Mouse (Mus musculus): Measurements from ENCODE around the gene Baat.
A peak's percentile ranks its signal among the peaks of the same experiment; 100 is the strongest.
"Not testable (repeated sequence)": the region's sequence is repeated elsewhere in the genome, so short reads cannot be mapped to it uniquely, and the experiment has no call there.

The Baat gene

GRCm38 (mm10) chr4:49480896-49481295 is 25.5 kb downstream of the Baat start:
- no peak for DNase-seq

- peak; percentile 32 to 56 for DNase-seq
Observed at GRCm38 (mm10) chr4:49480104-49480760, 26.1 kb downstream of the Baat start.

- not testable (repeated sequence) for DNase-seq
Observed at GRCm38 (mm10) chr4:49479035-49479434, 27.3 kb downstream of the Baat start.

DNA sequence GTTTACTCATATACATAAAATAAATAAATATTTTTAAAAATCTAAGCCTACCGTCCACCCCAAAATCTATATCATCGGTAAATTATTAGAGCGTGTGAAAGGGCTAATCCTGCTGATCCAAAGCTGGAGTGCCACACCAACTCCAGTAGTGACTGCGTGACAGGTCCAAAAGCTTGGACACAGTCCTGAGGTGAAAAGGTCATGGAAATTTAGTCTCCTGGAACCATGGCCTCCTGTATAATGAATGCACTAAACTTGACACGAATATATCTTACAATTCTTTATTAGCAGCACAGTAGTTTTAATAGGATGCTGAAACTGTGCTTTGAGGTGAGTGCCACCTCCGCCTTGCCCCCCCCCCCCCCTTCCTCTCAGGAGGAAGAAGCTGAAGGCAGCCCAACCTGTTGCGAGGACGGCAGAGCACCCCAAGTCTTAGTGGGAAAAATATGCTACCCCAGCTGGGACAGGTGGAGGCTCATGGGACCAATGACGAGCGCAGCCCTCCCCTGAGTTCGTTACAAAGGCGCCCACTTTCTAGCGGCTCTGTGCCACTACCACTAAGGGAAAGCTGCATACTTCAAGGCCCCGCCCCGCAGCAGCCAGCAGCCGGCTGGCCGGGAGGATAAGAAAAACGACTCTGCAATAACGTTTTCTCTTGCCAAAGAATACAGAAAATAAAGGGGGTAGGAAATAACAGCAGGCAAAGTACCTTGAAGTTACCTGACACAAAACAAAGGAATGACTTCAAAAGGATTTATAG is 28.1 kb downstream of the Baat start:
- peak; percentile 60 to 74 for DNase-seq

- DNase-seq = no peak
Observed at GRCm38 (mm10) chr4:49474583-49474982, 31.8 kb downstream of the Baat start.

GRCm38 (mm10) chr4:49473435-49474100 is 32.8 kb downstream of the Baat start, which contains the start of gene Acnat1:
TSS of gene Acnat1 (minus strand) at chr4:49473912.
- DNase-seq = peak; percentile 56 to 62

GRCm38 (mm10) chr4:49469435-49470151 is 36.8 kb downstream of the Baat start:
- DNase-seq = no peak

GRCm38 (mm10) chr4:49467360-49467759 is 39.0 kb downstream of the Baat start:
- no peak for DNase-seq

DNA sequence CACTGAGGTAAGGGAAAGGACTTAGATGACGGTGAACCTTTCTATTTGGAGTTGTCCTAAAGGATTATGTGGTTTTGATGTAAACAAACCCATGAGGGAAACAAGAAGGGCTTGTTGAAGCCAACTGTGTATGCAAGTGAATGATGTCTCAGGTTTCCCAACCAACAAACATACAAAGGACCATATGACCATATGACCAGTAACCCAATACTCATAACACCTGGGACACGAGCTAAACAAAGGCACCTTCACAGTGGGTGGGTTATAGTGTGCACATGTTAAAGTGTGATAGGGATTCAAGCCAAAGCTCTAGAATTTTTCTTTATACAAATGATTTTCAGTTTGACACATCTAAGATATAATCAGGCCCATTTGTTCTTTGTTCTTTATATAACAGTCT is 50.2 kb downstream of the Baat start:
- DNase-seq = no peak

DNA sequence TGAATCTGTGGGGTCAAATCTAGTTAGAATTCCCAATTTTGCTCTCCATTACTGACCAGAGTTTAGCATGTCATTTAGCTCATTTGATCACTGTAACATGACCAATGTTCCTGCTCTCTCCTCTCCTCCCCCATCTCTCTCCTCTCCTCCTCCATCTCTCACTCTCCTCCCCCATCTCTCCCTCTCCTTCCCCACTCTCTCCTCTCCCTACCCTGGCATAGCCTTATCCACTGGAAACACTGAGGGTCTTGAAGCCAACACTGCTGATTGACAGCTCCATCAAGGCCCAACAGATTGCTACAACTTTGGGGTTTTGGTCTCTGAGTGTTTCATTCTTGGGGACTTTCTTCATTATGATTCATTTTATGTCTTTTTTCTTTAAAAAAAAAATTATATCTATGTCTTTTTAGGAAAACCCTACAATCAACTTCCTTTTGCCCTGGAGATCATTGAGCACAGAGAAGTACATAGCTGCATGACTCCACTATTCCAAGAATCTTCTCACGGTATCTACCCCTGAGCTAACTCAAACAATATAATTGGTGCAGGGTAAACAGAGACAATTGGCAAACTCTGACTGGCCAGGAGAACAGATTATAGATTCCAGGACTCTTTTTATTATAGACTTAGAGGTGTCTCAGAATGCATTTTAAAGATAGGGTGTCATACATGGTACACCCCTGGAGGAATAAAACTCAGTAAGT is 54.4 kb downstream of the Baat start:
- DNase-seq = no peak

- DNase-seq = not testable (repeated sequence)
Observed at GRCm38 (mm10) chr4:49451133-49451847, 55.1 kb downstream of the Baat start.

All from kidney, postnatal 25 days (tissue).